23 mouse cellular contexts compared by ENCODE assay signal in genomic region chr5:8937965-8938364, GRCm38 (mm10). TPM values are rescaled to one million over a fixed set of nuclear protein-coding genes. Genes with fewer than 3 reads are reported as not detected.
DNase-seq lines count a peak whose midpoint lies in the region; ATAC-seq and TF ChIP-seq lines count a peak whose summit lies in the region.
"Had no signal": no experiment of that assay in that cellular context is flagged by ENCODE, and none has a peak within 500 bp of the region (broad histone marks: within the 10 kb centered on the region; RNA-seq: fewer than 3 reads in every experiment).

No protein-coding gene starts in this region.

- H3K4me1 ChIP-seq in kidney, embryonic 15.5 days, result no peaks in the 10 kb centered on the region
- no peaks in the 10 kb centered on the region for H3K4me1 ChIP-seq in forebrain, postnatal 0 days (ENCODE audit: insufficient read depth)
- H3K4me1 ChIP-seq: embryonic facial prominence, embryonic 13.5 days; heart, embryonic 10.5 days; midbrain, embryonic 15.5 days; neural tube, embryonic 15.5 days; stomach, embryonic 15.5 days had no signal

- no peaks in the 10 kb centered on the region for H3K27me3 ChIP-seq in kidney, embryonic 15.5 days
- H3K27me3 ChIP-seq in forebrain, postnatal 0 days (ENCODE audit: insufficient read depth, low read length), result no peaks in the 10 kb centered on the region
- H3K27me3 ChIP-seq: embryonic facial prominence, embryonic 13.5 days; midbrain, embryonic 15.5 days; neural tube, embryonic 15.5 days; stomach, embryonic 15.5 days had no signal

- DNase-seq in cerebellum, postnatal 10 days, result peak; percentile 16 to 31
- no peak for DNase-seq in cerebellum, adult 8-10 months
- DNase-seq in kidney, postnatal 25 days, result no peak
- peak; percentile 13 for DNase-seq in MN1 (ENCODE audit: low spot score)
- DNase-seq in thymus, postnatal 0 days (ENCODE audit: low spot score), result no peak
- no peak for DNase-seq in forebrain, postnatal 0 days
- DNase-seq: adrenal gland, postnatal 25 days; cerebellum, adult 18-20 months; gastrocnemius, postnatal 10 days; kidney, adult 2 months; right cerebral cortex, postnatal 14 days; thymus, postnatal 25 days had no signal

- H3K9me3 ChIP-seq in kidney, embryonic 15.5 days (replicated peaks), result no peaks in the 10 kb centered on the region
- no peaks in the 10 kb centered on the region for H3K9me3 ChIP-seq in forebrain, postnatal 0 days (ENCODE audit: low read length)
- H3K9me3 ChIP-seq: embryonic facial prominence, embryonic 13.5 days; heart, embryonic 10.5 days; midbrain, embryonic 15.5 days; neural tube, embryonic 15.5 days; stomach, embryonic 15.5 days had no signal

- peak; percentile 18; the same call in 1 of the 2 replicates for ATAC-seq in kidney, embryonic 15.5 days (replicated peaks; ENCODE audit: low FRiP score)
- peak; percentile 59 for ATAC-seq in megakaryocyte progenitor cell, adult 5-6 weeks (replicated peaks; ENCODE audit: poor library complexity)
- no peak for ATAC-seq in forebrain, postnatal 0 days
- ATAC-seq: forebrain, embryonic 16.5 days; midbrain, embryonic 15.5 days had no signal

- WGBS in kidney, embryonic 15.5 days, result 74% methylated on average over 7 of the region's 7 CpGs
- WGBS in forebrain, postnatal 0 days, result 77% methylated on average over 7 of the region's 7 CpGs

- no peak overlapping the region for H3K4me2 ChIP-seq in kidney, embryonic 15.5 days
- H3K4me2 ChIP-seq in forebrain, postnatal 0 days (ENCODE audit: low read depth), result no peak overlapping the region
- H3K4me2 ChIP-seq: embryonic facial prominence, embryonic 13.5 days; midbrain, embryonic 15.5 days; neural tube, embryonic 15.5 days; stomach, embryonic 15.5 days had no signal

- no peaks in the 10 kb centered on the region for H3K36me3 ChIP-seq in kidney, embryonic 15.5 days
- no peaks in the 10 kb centered on the region for H3K36me3 ChIP-seq in forebrain, postnatal 0 days (ENCODE audit: insufficient read depth)
- H3K36me3 ChIP-seq: embryonic facial prominence, embryonic 13.5 days; heart, embryonic 10.5 days; midbrain, embryonic 15.5 days; neural tube, embryonic 15.5 days; stomach, embryonic 15.5 days had no signal

- H3K27ac ChIP-seq in kidney, embryonic 15.5 days, result no peak overlapping the region
- H3K27ac ChIP-seq in forebrain, postnatal 0 days (ENCODE audit: low read depth, low read length), result no peak overlapping the region
- H3K27ac ChIP-seq: embryonic facial prominence, embryonic 13.5 days; heart, embryonic 10.5 days; liver, embryonic 14.5 days; macrophage; midbrain, embryonic 15.5 days; neural tube, embryonic 15.5 days; stomach, embryonic 15.5 days had no signal

- TF ChIP-seq CTCF in forebrain, postnatal 0 days (IDR thresholded peaks at IDR 0.05; ENCODE audit: low read depth), result no peak

- H3K4me3 ChIP-seq in kidney, embryonic 15.5 days (replicated peaks), result no peak overlapping the region
- no peak overlapping the region for H3K4me3 ChIP-seq in forebrain, postnatal 0 days (ENCODE audit: low read depth, low read length)
- H3K4me3 ChIP-seq: embryonic facial prominence, embryonic 13.5 days; heart, embryonic 10.5 days; midbrain, embryonic 15.5 days; neural tube, embryonic 15.5 days; stomach, embryonic 15.5 days had no signal

- no peak overlapping the region for H3K9ac ChIP-seq in kidney, embryonic 15.5 days
- H3K9ac ChIP-seq in forebrain, postnatal 0 days, result no peak overlapping the region
- H3K9ac ChIP-seq: embryonic facial prominence, embryonic 13.5 days; liver, embryonic 14.5 days; midbrain, embryonic 15.5 days; neural tube, embryonic 15.5 days; stomach, embryonic 15.5 days had no signal

RNA-seq across cellular contexts. Expression of gene Abcb4, which starts 44.4 kb away (rescaled TPM):
- polyA plus RNA-seq in kidney, embryonic 15.5 days (2015; fragmentation: Nextera tagmentation; extraction: Ambion mirVana), result 0.53 and 0.86 TPM in 2 replicates
- total RNA-seq in megakaryocyte progenitor cell, adult 5-6 weeks (2015), result 9.0 and 13.4 TPM in 2 replicates
- total RNA-seq in megakaryocyte progenitor cell, adult 5-6 weeks (2017), result 17.4 and 34.4 TPM in 2 replicates
- 0.64 and 1.2 TPM in 2 replicates for polyA plus RNA-seq in thymus, postnatal 0 days (2015; fragmentation: Nextera tagmentation; extraction: Ambion mirVana)
- 1.6 and 2.0 TPM in 2 replicates for total RNA-seq in forebrain, postnatal 0 days (2014; rRNA removed)
- 0.47 and 0.49 TPM in 2 replicates for polyA plus RNA-seq in forebrain, postnatal 0 days (2015; fragmentation: Nextera tagmentation; extraction: Ambion mirVana)
- total RNA-seq: ES-E14 had no signal

RNA-seq across cellular contexts. Expression of gene Crot, which starts 59.2 kb away (rescaled TPM):
- 47.9 and 48.5 TPM in 2 replicates for polyA plus RNA-seq in kidney, embryonic 15.5 days (2015; fragmentation: Nextera tagmentation; extraction: Ambion mirVana)
- 27.5 and 28.5 TPM in 2 replicates for total RNA-seq in megakaryocyte progenitor cell, adult 5-6 weeks (2015)
- 36.1 and 44.7 TPM in 2 replicates for total RNA-seq in megakaryocyte progenitor cell, adult 5-6 weeks (2017)
- polyA plus RNA-seq in thymus, postnatal 0 days (2015; fragmentation: Nextera tagmentation; extraction: Ambion mirVana), result 41.6 and 43.4 TPM in 2 replicates
- 21.5 and 23.4 TPM in 2 replicates for total RNA-seq in forebrain, postnatal 0 days (2014; rRNA removed)
- polyA plus RNA-seq in forebrain, postnatal 0 days (2015; fragmentation: Nextera tagmentation; extraction: Ambion mirVana), result 20.0 and 20.2 TPM in 2 replicates

Comparison
In these comparisons a context has a peak if more than half of its experiments do, and no peak if none do; other contexts are left out.
1. DNase-seq: peak in cerebellum, postnatal 10 days (2 of 2) and MN1 (single experiment); none in cerebellum, adult 8-10 months (single experiment), kidney, postnatal 25 days (0 of 2), thymus, postnatal 0 days (single experiment) and forebrain, postnatal 0 days (single experiment).